Mouse (Mus musculus): Measurements from ENCODE around the gene Zfp697. TPM values are rescaled to one million over a fixed set of nuclear protein-coding genes. Genes with fewer than 3 reads are reported as not detected.
A peak's percentile ranks its signal among the peaks of the same experiment; 100 is the strongest.
"Not testable (repeated sequence)": the region's sequence is repeated elsewhere in the genome, so short reads cannot be mapped to it uniquely, and the experiment has no call there.

The Zfp697 gene
- polyA plus RNA-seq, 1 experiment from 2014 or later: 2.9 TPM

- no peaks in the 10 kb centered on the region for H3K36me3 ChIP-seq (replicated peaks; ENCODE audit: insufficient read depth, low read length)
- peak; percentile 75 for DNase-seq
- peak overlapping the region; percentile 62 for H3K9ac ChIP-seq (replicated peaks)
- peak overlapping the region; percentile 88 for H3K4me2 ChIP-seq (ENCODE audit: low read depth, low read length)
- TF ChIP-seq CTCF (IDR thresholded peaks at IDR 0.05; ENCODE audit: low read depth): no peak
- no peak for TF ChIP-seq EP300 (IDR thresholded peaks at IDR 0.05; ENCODE audit: low read depth)
- H3K9me3 ChIP-seq (ENCODE audit: low read length): no peaks in the 10 kb centered on the region
- H3K27me3 ChIP-seq (ENCODE audit: insufficient read depth, low read length): no peaks in the 10 kb centered on the region
- H3K4me1 ChIP-seq (ENCODE audit: insufficient read depth): peaks cover 38% of the 10 kb centered on the region
- peak; percentile 58 for ATAC-seq
- WGBS (ENCODE audit: insufficient replicate concordance): 3% methylated on average over 15 of the region's 15 CpGs
- peak overlapping the region; percentile 61 for H3K4me3 ChIP-seq (ENCODE audit: low read depth, low read length)
- H3K27ac ChIP-seq (ENCODE audit: low read depth): peak overlapping the region; percentile 30; the same call in 1 of the 2 replicates
Observed at GRCm38 (mm10) chr3:98338584-98339041, 43.6 kb upstream of the Zfp697 start.

DNA sequence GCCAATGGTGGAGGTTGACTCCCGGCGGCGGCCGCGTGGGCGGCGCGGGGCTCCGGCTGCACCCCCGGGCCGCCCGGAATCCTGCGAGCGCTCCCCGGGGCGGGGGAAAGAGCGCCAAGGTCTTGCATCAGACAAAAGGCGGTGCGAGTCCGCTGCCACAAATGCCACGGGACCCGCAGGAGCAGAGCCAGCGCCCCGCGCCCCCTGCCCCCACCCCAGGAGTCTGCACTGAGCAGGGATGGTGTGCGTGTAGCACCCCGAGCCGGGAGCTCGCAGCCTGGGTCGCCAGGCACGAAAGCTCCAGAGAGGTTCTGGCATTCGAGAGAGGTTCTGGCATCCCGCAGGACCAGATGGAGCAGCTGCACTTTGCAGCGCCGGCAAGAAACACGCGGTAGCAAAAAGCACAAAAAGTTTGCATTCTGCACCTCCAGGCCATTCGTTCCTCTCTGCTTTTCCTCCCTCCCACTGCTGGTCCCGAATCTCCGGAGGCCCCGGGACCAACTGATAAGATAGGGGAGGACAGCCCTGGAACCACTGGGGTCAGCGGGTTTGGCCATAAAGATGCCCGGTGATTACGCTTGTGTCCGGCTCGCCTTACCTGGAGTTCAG lies 43.1 kb upstream of the Zfp697 start:
- peak overlapping the region; percentile 62 for H3K9ac ChIP-seq (replicated peaks)
- H3K9me3 ChIP-seq (ENCODE audit: low read length): no peaks in the 10 kb centered on the region
- H3K27ac ChIP-seq (ENCODE audit: low read depth): 0 out of 2 replicates have a peak overlapping the region, but pooled peaks have one; percentile 31
- TF ChIP-seq EP300 (IDR thresholded peaks at IDR 0.05; ENCODE audit: low read depth) (no peak), CTCF (IDR thresholded peaks at IDR 0.05; ENCODE audit: low read depth) (no peak)
- H3K36me3 ChIP-seq (replicated peaks; ENCODE audit: insufficient read depth, low read length): no peaks in the 10 kb centered on the region
- WGBS (ENCODE audit: insufficient replicate concordance): under 1% methylated on average over 45 of the region's 46 CpGs
- peak; percentile 55 for ATAC-seq
- DNase-seq: peak; percentile 67
- H3K4me2 ChIP-seq (ENCODE audit: low read depth, low read length): peak overlapping the region; percentile 88
- peaks cover 38% of the 10 kb centered on the region for H3K4me1 ChIP-seq (ENCODE audit: insufficient read depth)
- no peaks in the 10 kb centered on the region for H3K27me3 ChIP-seq (ENCODE audit: insufficient read depth, low read length)
- peak overlapping the region; percentile 61 for H3K4me3 ChIP-seq (ENCODE audit: low read depth, low read length)

GRCm38 (mm10) chr3:98339706-98340109 lies 42.6 kb upstream of the Zfp697 start, which contains the start of gene Phgdh:
TSS of gene Phgdh (minus strand) at chr3:98339990.
- H3K27ac ChIP-seq (ENCODE audit: low read depth): 0 out of 2 replicates have a peak within 1 kb of the TSS, but pooled peaks have one; percentile 31
- WGBS (ENCODE audit: insufficient replicate concordance): 2% methylated on average over 8 of the region's 10 CpGs
- not testable (repeated sequence) for H3K9me3 ChIP-seq (ENCODE audit: low read length); H3K36me3 ChIP-seq (replicated peaks; ENCODE audit: insufficient read depth, low read length); H3K27me3 ChIP-seq (ENCODE audit: insufficient read depth, low read length)
- ATAC-seq (peak; percentile 57), DNase-seq (peak; percentile 65)
- H3K4me3 ChIP-seq (ENCODE audit: low read depth, low read length): peak within 1 kb of the TSS; percentile 61
- peaks cover 38% of the 10 kb centered on the region for H3K4me1 ChIP-seq (ENCODE audit: insufficient read depth)
- H3K9ac ChIP-seq (replicated peaks): peak within 1 kb of the TSS; percentile 62
- peak within 1 kb of the TSS; percentile 88 for H3K4me2 ChIP-seq (ENCODE audit: low read depth, low read length)

- WGBS (ENCODE audit: insufficient replicate concordance): 75% methylated on average over 17 of the region's 17 CpGs
- no peak for DNase-seq
- Histone ChIP-seq H3K27ac (ENCODE audit: low read depth) (no peak overlapping the region), H3K36me3 (replicated peaks; ENCODE audit: insufficient read depth, low read length) (no peaks in the 10 kb centered on the region), H3K9me3 (ENCODE audit: low read length) (no peaks in the 10 kb centered on the region), H3K27me3 (ENCODE audit: insufficient read depth, low read length) (no peaks in the 10 kb centered on the region), H3K4me2 (ENCODE audit: low read depth, low read length) (no peak overlapping the region), H3K9ac (replicated peaks) (no peak overlapping the region), H3K4me1 (ENCODE audit: insufficient read depth) (peaks cover 28% of the 10 kb centered on the region), H3K4me3 (ENCODE audit: low read depth, low read length) (no peak overlapping the region)
- no peak for ATAC-seq
- TF ChIP-seq CTCF (IDR thresholded peaks at IDR 0.05; ENCODE audit: low read depth) (no peak), EP300 (IDR thresholded peaks at IDR 0.05; ENCODE audit: low read depth) (no peak)
Observed at GRCm38 (mm10) chr3:98340818-98341594, 41.3 kb upstream of the Zfp697 start.

DNA sequence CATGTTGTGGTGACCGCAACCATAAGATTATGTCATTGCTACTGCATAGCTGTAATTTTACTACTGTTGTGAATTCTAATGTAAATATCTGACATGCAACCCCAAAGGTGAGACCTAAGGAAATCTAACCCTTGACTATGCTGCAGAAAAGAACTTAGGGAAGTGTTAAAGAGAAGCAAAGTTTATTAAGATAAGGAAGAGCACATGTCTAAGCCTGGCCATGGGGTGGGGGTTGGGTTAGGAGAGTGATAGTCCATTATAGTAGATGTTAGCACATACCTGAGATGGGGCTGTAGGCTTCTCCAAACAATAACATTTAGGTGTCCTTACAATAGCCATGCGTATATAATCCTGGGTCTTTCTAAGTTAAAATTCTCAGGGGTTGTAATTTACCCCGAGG lies 39.0 kb upstream of the Zfp697 start:
- 83% methylated on average over 3 of the region's 3 CpGs for WGBS (ENCODE audit: insufficient replicate concordance)
- DNase-seq (no peak), ATAC-seq (no peak)

GRCm38 (mm10) chr3:98348106-98348505 lies 34.2 kb upstream of the Zfp697 start:
- no peak overlapping the region for H3K4me3 ChIP-seq (ENCODE audit: low read depth, low read length)
- DNase-seq: no peak
- no peaks in the 10 kb centered on the region for H3K36me3 ChIP-seq (replicated peaks; ENCODE audit: insufficient read depth, low read length)
- no peaks in the 10 kb centered on the region for H3K9me3 ChIP-seq (ENCODE audit: low read length)
- no peaks in the 10 kb centered on the region for H3K27me3 ChIP-seq (ENCODE audit: insufficient read depth, low read length)
- no peak overlapping the region for H3K27ac ChIP-seq (ENCODE audit: low read depth)
- peak; percentile 41; the same call in 1 of the 2 replicates for ATAC-seq
- WGBS (ENCODE audit: insufficient replicate concordance): 33% methylated on average over 6 of the region's 6 CpGs
- H3K4me1 ChIP-seq (ENCODE audit: insufficient read depth): no peaks in the 10 kb centered on the region
- H3K4me2 ChIP-seq (ENCODE audit: low read depth, low read length): peak overlapping the region; percentile 11; the same call in 1 of the 2 replicates
- no peak overlapping the region for H3K9ac ChIP-seq (replicated peaks)
- TF ChIP-seq CTCF (IDR thresholded peaks at IDR 0.05; ENCODE audit: low read depth): no peak
- no peak for TF ChIP-seq EP300 (IDR thresholded peaks at IDR 0.05; ENCODE audit: low read depth)

More for the DNA sequence above, 39.0 kb upstream of the Zfp697 start:
- no peak overlapping the region for H3K9ac ChIP-seq (replicated peaks)
- H3K27ac ChIP-seq (ENCODE audit: low read depth): no peak overlapping the region
- no peaks in the 10 kb centered on the region for H3K9me3 ChIP-seq (ENCODE audit: low read length)
- H3K4me2 ChIP-seq (ENCODE audit: low read depth, low read length): no peak overlapping the region
- no peak overlapping the region for H3K4me3 ChIP-seq (ENCODE audit: low read depth, low read length)
- no peaks in the 10 kb centered on the region for H3K36me3 ChIP-seq (replicated peaks; ENCODE audit: insufficient read depth, low read length)
- TF ChIP-seq EP300 (IDR thresholded peaks at IDR 0.05; ENCODE audit: low read depth) (no peak), CTCF (IDR thresholded peaks at IDR 0.05; ENCODE audit: low read depth) (no peak)
- peaks cover 9% of the 10 kb centered on the region for H3K4me1 ChIP-seq (ENCODE audit: insufficient read depth)
- H3K27me3 ChIP-seq (ENCODE audit: insufficient read depth, low read length): no peaks in the 10 kb centered on the region
